Mouse (Mus musculus) midbrain, embryonic 14.5 days (tissue): Measurements from ENCODE around the gene Slc16a10. TPM values are rescaled to one million over a fixed set of nuclear protein-coding genes. Genes with fewer than 3 reads are reported as not detected.

Experiments
- ATAC-seq: fragments of 200-750 bp; cut with Nextera tagmentation; 2 replicates; pipeline ENCODE4 v1.8.0; 2017; ENCODE audit warnings: moderate number of reproducible peaks, moderate library complexity; ENCODE audit not compliant: low FRiP score, low TSS enrichment
- DNase-seq: peaks from one replicate; pipeline ENCODE4 v3.0.0-alpha.2; 2015
- H3K27ac ChIP-seq: fragments of 300-500 bp; sonication (generic); replicated peaks from 2 replicates; pipeline ENCODE4 v1.5.1; 2014; ENCODE audit warnings: mild to moderate bottlenecking, low read depth, low read length, moderate library complexity
- H3K27me3 ChIP-seq: fragments of 300-500 bp; sonication (generic); 2 replicates; pipeline ENCODE4 v1.6.1; 2014; ENCODE audit warnings: low read length, control low read depth, mixed read lengths; ENCODE audit not compliant: control insufficient read depth, insufficient read depth
- H3K36me3 ChIP-seq: fragments of 300-500 bp; sonication (generic); 2 replicates; pipeline ENCODE4 v1.6.1; 2014; ENCODE audit warnings: low read length, control low read depth; ENCODE audit not compliant: control insufficient read depth, insufficient read depth
- H3K4me1 ChIP-seq: fragments of 300-500 bp; sonication (generic); 2 replicates; pipeline ENCODE4 v1.6.1; 2014; ENCODE audit warnings: mild to moderate bottlenecking, antibody characterized with exemption, low read length, control low read depth; ENCODE audit not compliant: control insufficient read depth, insufficient read depth
- H3K4me2 ChIP-seq: fragments of 300-500 bp; sonication (generic); 2 replicates; pipeline ENCODE4 v1.6.1; 2014; ENCODE audit warnings: mild to moderate bottlenecking, low read length, moderate library complexity
- H3K4me3 ChIP-seq: fragments of 300-500 bp; sonication (generic); replicated peaks from 2 replicates; pipeline ENCODE4 v1.5.1; 2014; ENCODE audit warnings: low read depth, low read length
- H3K9ac ChIP-seq: fragments of 300-500 bp; sonication (generic); replicated peaks from 2 replicates; pipeline ENCODE4 v1.6.1; 2014; ENCODE audit warnings: mild to moderate bottlenecking, low read length, moderate library complexity
- H3K9me3 ChIP-seq: fragments of 300-500 bp; sonication (generic); 2 replicates; pipeline ENCODE4 v1.6.1; 2016; ENCODE audit warnings: low read length, control low read depth, mixed read lengths; ENCODE audit not compliant: control insufficient read depth
- WGBS: fragments of 180-500 bp; shearing (Covaris S2); extraction: QIAGEN DNeasy Blood & Tissue Kit; methylation state at CpG from one replicate; pipeline ENCODE4 v1.1.7; 2014; 5-methylcytosine and 5-hydroxymethylcytosine counted together
- polyA plus RNA-seq: library from polyadenylated mRNA; unstranded; fragments of >200 nt; fragmentation: Nextera tagmentation; extraction: Ambion mirVana; gene quantifications from 2 replicates; pipeline ENCODE4 v1.2.1, GENCODE M21; 2014

Slc16a10 gene
- polyA plus RNA-seq, 1 experiment from 2014 or later = 3.2 TPM

GRCm38 (mm10) chr10:40006963-40007362 lies 135.1 kb downstream of the Slc16a10 start:
- ATAC-seq = no peak
- H3K4me2 ChIP-seq = no peak overlapping the region

GRCm38 (mm10) chr10:40000746-40001145 lies 141.3 kb downstream of the Slc16a10 start:
- ATAC-seq (no peak), DNase-seq (no peak)
- no peak overlapping the region for H3K27ac ChIP-seq
- no peak overlapping the region for H3K9ac ChIP-seq
- H3K9me3 ChIP-seq = no peaks in the 10 kb centered on the region
- no peak overlapping the region for H3K4me3 ChIP-seq
- H3K4me2 ChIP-seq = no peak overlapping the region
- WGBS = 90% methylated on average over 2 of the region's 2 CpGs
- no peaks in the 10 kb centered on the region for H3K36me3 ChIP-seq
- H3K27me3 ChIP-seq = no peaks in the 10 kb centered on the region
- no peaks in the 10 kb centered on the region for H3K4me1 ChIP-seq

More at GRCm38 (mm10) chr10:40006963-40007362, 135.1 kb downstream of the Slc16a10 start:
- H3K4me3 ChIP-seq = no peak overlapping the region
- no peaks in the 10 kb centered on the region for H3K36me3 ChIP-seq
- H3K27me3 ChIP-seq = no peaks in the 10 kb centered on the region
- no peak overlapping the region for H3K27ac ChIP-seq
- no peak for DNase-seq
- no peaks in the 10 kb centered on the region for H3K9me3 ChIP-seq
- H3K4me1 ChIP-seq = no peaks in the 10 kb centered on the region
- H3K9ac ChIP-seq = no peak overlapping the region
- 50% methylated on average over 10 of the region's 10 CpGs for WGBS

GRCm38 (mm10) chr10:39991155-39991554 lies 150.9 kb downstream of the Slc16a10 start:
- DNase-seq (no peak), ATAC-seq (no peak)
- Histone ChIP-seq H3K4me2 (no peak overlapping the region), H3K36me3 (no peaks in the 10 kb centered on the region), H3K27me3 (no peaks in the 10 kb centered on the region), H3K9me3 (no peaks in the 10 kb centered on the region), H3K9ac (no peak overlapping the region), H3K27ac (no peak overlapping the region), H3K4me1 (no peaks in the 10 kb centered on the region), H3K4me3 (no peak overlapping the region)
- WGBS = 85% methylated on average over 4 of the region's 4 CpGs

GRCm38 (mm10) chr10:39986466-39986865 lies 155.6 kb downstream of the Slc16a10 start, which contains the start of gene Mfsd4b5:
Gene Mfsd4b5, minus strand, starts transcription at chr10:39986646.
- no peak for DNase-seq
- H3K9ac ChIP-seq = no peak within 1 kb of the TSS
- no peak within 1 kb of the TSS for H3K27ac ChIP-seq

More at GRCm38 (mm10) chr10:39986466-39986865, 155.6 kb downstream of the Slc16a10 start, which contains the start of gene Mfsd4b5:
- no peaks in the 10 kb centered on the region for H3K9me3 ChIP-seq
- no peaks in the 10 kb centered on the region for H3K36me3 ChIP-seq
- no peak for ATAC-seq
- no peak within 1 kb of the TSS for H3K4me3 ChIP-seq
- no peaks in the 10 kb centered on the region for H3K4me1 ChIP-seq
- H3K4me2 ChIP-seq = no peak within 1 kb of the TSS
- H3K27me3 ChIP-seq = no peaks in the 10 kb centered on the region
- WGBS = 91% methylated on average over 12 of the region's 12 CpGs

Other genes with a start within 250 kb of the Slc16a10 start
- 3.6 and 5.0 TPM in 2 replicates for gene Mfsd4b4, start 243.0 kb downstream of the Slc16a10 start, polyA plus RNA-seq
- not detected in 2 replicates for gene Mfsd4b2, start 215.3 kb downstream of the Slc16a10 start, polyA plus RNA-seq
- gene Mfsd4b3, start 182.1 kb downstream of the Slc16a10 start, polyA plus RNA-seq = not detected in 2 replicates
- gene Mfsd4b5, start 155.6 kb downstream of the Slc16a10 start, polyA plus RNA-seq = not detected in 2 replicates
- gene Mfsd4b1, start 117.0 kb downstream of the Slc16a10 start, polyA plus RNA-seq = 0.35 and 0.50 TPM in 2 replicates
- gene Rpf2, start 104.8 kb upstream of the Slc16a10 start, polyA plus RNA-seq = 68.2 and 73.7 TPM in 2 replicates
- gene Gtf3c6, start 115.8 kb upstream of the Slc16a10 start, polyA plus RNA-seq = 86.6 and 91.5 TPM in 2 replicates
- gene Amd1, start 159.9 kb upstream of the Slc16a10 start, polyA plus RNA-seq = 37.4 and 46.0 TPM in 2 replicates
- 9.4 and 13.1 TPM in 2 replicates for gene Cdk19, start 197.3 kb upstream of the Slc16a10 start, polyA plus RNA-seq